Mouse (Mus musculus) forebrain, embryonic 15.5 days (tissue): Measurements from ENCODE around the gene Defb25. TPM values are rescaled to one million over a fixed set of nuclear protein-coding genes. Genes with fewer than 3 reads are reported as not detected.

Experiments used
- ATAC-seq: fragments of 200-750 bp; cut with Nextera tagmentation; replicated peaks from 2 replicates; pipeline ENCODE4 v1.8.0; 2017; ENCODE audit warnings: mild to moderate bottlenecking, moderate TSS enrichment, moderate library complexity
- H3K27ac ChIP-seq: fragments of 300-500 bp; sonication (generic); replicated peaks from 2 replicates; pipeline ENCODE4 v1.5.1; 2015; ENCODE audit warnings: mild to moderate bottlenecking, inconsistent platforms
- H3K27me3 ChIP-seq: fragments of 300-500 bp; sonication (generic); 2 replicates; pipeline ENCODE4 v1.6.1; 2015; ENCODE audit warnings: inconsistent platforms
- H3K36me3 ChIP-seq: fragments of 300-500 bp; sonication (generic); 2 replicates; pipeline ENCODE4 v1.6.1; 2015; ENCODE audit warnings: mild to moderate bottlenecking, inconsistent platforms
- H3K4me1 ChIP-seq: fragments of 300-500 bp; sonication (generic); 2 replicates; pipeline ENCODE4 v1.6.1; 2015; ENCODE audit warnings: inconsistent platforms
- H3K4me2 ChIP-seq: fragments of 300-500 bp; sonication (generic); replicated peaks from 2 replicates; pipeline ENCODE4 v1.6.1; 2015; ENCODE audit warnings: mild to moderate bottlenecking, inconsistent platforms
- H3K4me3 ChIP-seq: fragments of 300-500 bp; sonication (generic); 2 replicates; pipeline ENCODE4 v1.5.1; 2015; ENCODE audit warnings: mild to moderate bottlenecking, inconsistent platforms
- H3K9ac ChIP-seq: fragments of 300-500 bp; sonication (generic); replicated peaks from 2 replicates; pipeline ENCODE4 v1.6.1; 2015; ENCODE audit warnings: mild to moderate bottlenecking, inconsistent platforms
- H3K9me3 ChIP-seq: fragments of 300-500 bp; sonication (generic); 2 replicates; pipeline ENCODE4 v1.6.1; 2016; ENCODE audit warnings: inconsistent platforms
- WGBS: fragments of 180-500 bp; shearing (Covaris S2); methylation state at CpG from one replicate; pipeline ENCODE4 v1.1.7; 2015; ENCODE audit warnings: mixed read lengths; 5-methylcytosine and 5-hydroxymethylcytosine counted together
- polyA plus RNA-seq: library from polyadenylated mRNA; unstranded; fragments of >200 nt; fragmentation: Nextera tagmentation; extraction: Ambion mirVana; gene quantifications from 2 replicates; pipeline ENCODE4 v1.2.1, GENCODE M21; 2015

Gene Defb25
- polyA plus RNA-seq, 1 experiment from 2014 or later: not detected

- Histone ChIP-seq H3K27ac (no peak overlapping the region), H3K27me3 (peaks cover 38% of the 10 kb centered on the region), H3K4me2 (no peak overlapping the region), H3K9me3 (no peaks in the 10 kb centered on the region), H3K36me3 (no peaks in the 10 kb centered on the region), H3K9ac (no peak overlapping the region), H3K4me1 (peaks cover 12% of the 10 kb centered on the region), H3K4me3 (no peak overlapping the region)
- WGBS: 90% methylated on average over 2 of the region's 2 CpGs
- ATAC-seq: no peak
These were observed 1.7 kb upstream of the Defb25 start for GRCm38 (mm10) chr2:152624566-152624965.

- H3K27ac ChIP-seq: no peak overlapping the region
- peaks cover 8% of the 10 kb centered on the region for H3K4me1 ChIP-seq
- WGBS: 91% methylated on average over 13 of the region's 13 CpGs
- H3K4me3 ChIP-seq: no peak overlapping the region
- H3K9ac ChIP-seq: no peak overlapping the region
- H3K4me2 ChIP-seq: no peak overlapping the region
- peaks cover 18% of the 10 kb centered on the region for H3K27me3 ChIP-seq
- H3K9me3 ChIP-seq: no peaks in the 10 kb centered on the region
- ATAC-seq: no peak
- H3K36me3 ChIP-seq: no peaks in the 10 kb centered on the region
These were observed 702 bp downstream of the Defb25 start for GRCm38 (mm10) chr2:152622151-152622550.

GRCm38 (mm10) chr2:152620367-152621134 lies 2.3 kb downstream of the Defb25 start:
- Histone ChIP-seq H3K36me3 (no peaks in the 10 kb centered on the region), H3K4me3 (no peak overlapping the region), H3K27me3 (peaks cover 2% of the 10 kb centered on the region; the same call in 1 of the 2 replicates), H3K9ac (no peak overlapping the region), H3K27ac (no peak overlapping the region), H3K4me2 (no peak overlapping the region), H3K4me1 (no peaks in the 10 kb centered on the region), H3K9me3 (no peaks in the 10 kb centered on the region)
- no peak for ATAC-seq
- 81% methylated on average over 9 of the region's 9 CpGs for WGBS

GRCm38 (mm10) chr2:152617374-152617773 lies 5.5 kb downstream of the Defb25 start:
- 56% methylated on average over 5 of the region's 5 CpGs for WGBS
- Histone ChIP-seq H3K4me3 (no peak overlapping the region), H3K4me2 (no peak overlapping the region), H3K9ac (no peak overlapping the region), H3K36me3 (no peaks in the 10 kb centered on the region), H3K27me3 (no peaks in the 10 kb centered on the region), H3K9me3 (no peaks in the 10 kb centered on the region), H3K4me1 (no peaks in the 10 kb centered on the region), H3K27ac (no peak overlapping the region)
- ATAC-seq: no peak

DNA sequence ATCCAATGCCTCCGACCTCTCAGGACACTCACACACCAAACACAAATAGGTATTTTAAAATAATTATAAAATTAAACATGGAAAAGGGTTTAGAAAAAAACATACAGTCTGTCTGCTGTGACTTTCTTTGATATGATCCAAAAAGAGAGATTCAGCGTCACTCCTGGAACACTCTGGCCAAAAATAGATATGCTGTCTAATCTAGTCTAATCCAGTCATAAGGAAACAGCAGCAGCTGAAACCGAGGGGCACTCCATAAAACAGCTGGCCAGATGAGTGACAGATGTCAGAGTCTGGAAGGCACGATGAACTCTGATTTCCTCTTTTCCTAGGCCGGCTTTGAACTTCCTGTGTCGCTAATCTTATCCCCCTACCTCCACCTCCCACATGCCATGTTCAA lies 6.4 kb downstream of the Defb25 start:
- ATAC-seq: no peak
- Histone ChIP-seq H3K27me3 (no peaks in the 10 kb centered on the region), H3K9ac (no peak overlapping the region), H3K9me3 (no peaks in the 10 kb centered on the region), H3K4me1 (no peaks in the 10 kb centered on the region), H3K4me3 (no peak overlapping the region), H3K27ac (no peak overlapping the region), H3K36me3 (no peaks in the 10 kb centered on the region), H3K4me2 (no peak overlapping the region)
- 90% methylated on average over 6 of the region's 6 CpGs for WGBS

DNA sequence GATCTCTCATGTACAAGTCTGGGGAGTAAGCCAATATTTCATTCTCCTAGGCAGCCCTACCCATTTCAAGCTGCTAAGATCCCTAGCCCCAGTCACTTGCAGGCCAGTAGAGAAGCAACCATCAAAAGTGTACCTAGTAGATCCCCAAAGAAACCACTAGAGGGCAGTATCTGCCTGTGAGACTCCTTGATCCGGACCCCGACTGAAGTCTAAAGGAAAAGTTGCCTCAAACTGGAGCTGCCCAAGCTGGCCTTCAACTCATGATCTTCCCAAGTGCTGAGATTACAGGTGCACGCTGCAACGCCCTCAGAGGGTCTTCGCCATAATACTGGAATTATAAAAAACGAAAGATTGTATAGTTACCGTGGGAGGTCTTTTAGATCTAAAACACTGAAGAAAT lies 7.3 kb downstream of the Defb25 start:
- no peak overlapping the region for H3K4me2 ChIP-seq
- no peak overlapping the region for H3K27ac ChIP-seq
- 8% methylated on average over 7 of the region's 7 CpGs for WGBS
- no peak overlapping the region for H3K4me3 ChIP-seq
- H3K27me3 ChIP-seq: no peaks in the 10 kb centered on the region
- H3K36me3 ChIP-seq: no peaks in the 10 kb centered on the region
- H3K4me1 ChIP-seq: no peaks in the 10 kb centered on the region
- no peak overlapping the region for H3K9ac ChIP-seq
- no peaks in the 10 kb centered on the region for H3K9me3 ChIP-seq
- ATAC-seq: 0 out of 2 replicates have a peak, but pooled peaks have one; percentile 64

DNA sequence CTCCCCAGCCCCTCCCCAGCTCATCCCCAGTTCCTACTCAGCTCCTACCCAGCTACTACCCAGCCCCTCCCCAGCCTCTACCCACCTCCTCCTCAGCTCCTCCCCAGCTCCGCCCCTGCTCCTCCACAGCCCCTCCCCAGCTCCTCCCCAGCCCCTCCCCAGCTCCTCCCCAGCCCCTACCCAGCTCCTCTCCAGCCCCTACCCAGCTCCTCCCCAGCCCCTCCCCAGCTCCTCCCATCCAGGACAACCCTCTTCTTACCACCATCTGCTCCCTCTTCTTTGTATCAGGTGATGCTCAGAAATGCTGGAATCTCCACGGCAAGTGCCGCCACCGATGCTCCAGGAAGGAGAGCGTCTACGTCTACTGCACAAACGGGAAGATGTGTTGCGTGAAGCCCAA lies 10.7 kb downstream of the Defb25 start:
- peak; percentile 32; the same call in 1 of the 2 replicates for ATAC-seq
- no peaks in the 10 kb centered on the region for H3K9me3 ChIP-seq
- H3K4me2 ChIP-seq: no peak overlapping the region
- H3K36me3 ChIP-seq: no peaks in the 10 kb centered on the region
- 42% methylated on average over 7 of the region's 8 CpGs for WGBS
- H3K4me1 ChIP-seq: no peaks in the 10 kb centered on the region
- H3K4me3 ChIP-seq: no peak overlapping the region
- no peaks in the 10 kb centered on the region for H3K27me3 ChIP-seq
- no peak overlapping the region for H3K9ac ChIP-seq
- H3K27ac ChIP-seq: no peak overlapping the region

GRCm38 (mm10) chr2:152608719-152609118 lies 14.1 kb downstream of the Defb25 start:
- Histone ChIP-seq H3K36me3 (no peaks in the 10 kb centered on the region), H3K4me2 (no peak overlapping the region), H3K27me3 (no peaks in the 10 kb centered on the region), H3K4me3 (no peak overlapping the region), H3K9ac (no peak overlapping the region), H3K27ac (no peak overlapping the region), H3K4me1 (no peaks in the 10 kb centered on the region), H3K9me3 (no peaks in the 10 kb centered on the region)
- no peak for ATAC-seq
- WGBS: 82% methylated on average over 1 of the region's 1 CpGs

DNA sequence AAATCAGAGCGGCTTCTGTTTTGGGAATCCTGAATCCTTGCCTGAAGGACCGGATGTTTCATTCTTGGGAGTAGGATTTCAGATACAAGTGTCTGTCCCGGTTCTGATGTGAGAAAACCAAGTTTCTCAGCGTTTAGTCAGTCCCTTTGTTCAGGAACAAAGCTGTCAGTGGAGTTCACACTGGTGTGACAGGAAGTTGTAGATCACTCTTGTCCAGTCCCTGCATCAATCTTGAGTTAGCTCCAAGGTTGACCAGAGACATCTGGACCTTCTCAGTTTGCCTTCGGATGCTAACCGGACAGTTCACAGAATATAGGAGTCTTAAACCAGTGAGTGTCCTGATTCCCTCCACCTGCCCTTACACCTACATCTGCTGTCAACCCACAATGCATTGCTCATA lies 15.1 kb downstream of the Defb25 start:
- Histone ChIP-seq H3K9ac (no peak overlapping the region), H3K4me3 (no peak overlapping the region), H3K27me3 (no peaks in the 10 kb centered on the region), H3K4me1 (no peaks in the 10 kb centered on the region), H3K4me2 (no peak overlapping the region), H3K36me3 (no peaks in the 10 kb centered on the region), H3K27ac (no peak overlapping the region), H3K9me3 (no peaks in the 10 kb centered on the region)
- no peak for ATAC-seq
- 79% methylated on average over 6 of the region's 6 CpGs for WGBS

- H3K4me2 ChIP-seq: no peak within 1 kb of the TSS
- H3K9ac ChIP-seq: no peak within 1 kb of the TSS
- no peaks in the 10 kb centered on the region for H3K4me1 ChIP-seq
- H3K9me3 ChIP-seq: no peaks in the 10 kb centered on the region
- no peaks in the 10 kb centered on the region for H3K36me3 ChIP-seq
- ATAC-seq: no peak
- no peak within 1 kb of the TSS for H3K27ac ChIP-seq
- no peaks in the 10 kb centered on the region for H3K27me3 ChIP-seq
- WGBS: 85% methylated on average over 15 of the region's 15 CpGs
- no peak within 1 kb of the TSS for H3K4me3 ChIP-seq
These were observed 18.8 kb downstream of the Defb25 start, which contains the start of gene Defb36 for GRCm38 (mm10) chr2:152604057-152604456. Gene Defb36 (plus strand): TSS chr2:152604327.

- Histone ChIP-seq H3K4me1 (no peaks in the 10 kb centered on the region), H3K27ac (no peak overlapping the region), H3K4me2 (no peak overlapping the region), H3K27me3 (no peaks in the 10 kb centered on the region), H3K36me3 (no peaks in the 10 kb centered on the region), H3K9me3 (no peaks in the 10 kb centered on the region), H3K4me3 (no peak overlapping the region), H3K9ac (no peak overlapping the region)
- no peak for ATAC-seq
- WGBS: 71% methylated on average over 4 of the region's 4 CpGs
These were observed 21.4 kb downstream of the Defb25 start for GRCm38 (mm10) chr2:152601275-152601960.

GRCm38 (mm10) chr2:152600076-152600475 lies 22.8 kb downstream of the Defb25 start:
- no peak for ATAC-seq
- Histone ChIP-seq H3K9me3 (no peaks in the 10 kb centered on the region), H3K4me3 (no peak overlapping the region), H3K27me3 (no peaks in the 10 kb centered on the region), H3K27ac (no peak overlapping the region), H3K4me2 (no peak overlapping the region), H3K36me3 (no peaks in the 10 kb centered on the region), H3K9ac (no peak overlapping the region), H3K4me1 (no peaks in the 10 kb centered on the region)
- 92% methylated on average over 6 of the region's 6 CpGs for WGBS
